Mouse (Mus musculus) limb, embryonic 11.5 days (tissue): ENCODE measurements at regions not wholly inside any gene's neighbourhood (a gene's known extent, or its start where the extent isn't known, plus 50 kb on each side); places are given as distances from the start of the nearest gene placed in this dataset.

Experiments
- ATAC-seq: fragments of 200-750 bp; cut with Nextera tagmentation; 2 replicates; pipeline ENCODE4 v1.8.0; 2017; ENCODE audit warnings: low read depth; ENCODE audit not compliant: insufficient number of reproducible peaks, low FRiP score, low TSS enrichment
- DNase-seq: peaks from one replicate; pipeline ENCODE4 v3.0.0-alpha.2; 2015; ENCODE audit warnings: low spot score
- H3K27ac ChIP-seq: fragments of 300-500 bp; sonication (generic); replicated peaks from 2 replicates; pipeline ENCODE4 v1.5.1; 2014; ENCODE audit warnings: low read depth, mild to moderate bottlenecking, low read length
- H3K27me3 ChIP-seq: fragments of 300-500 bp; sonication (generic); 2 replicates; pipeline ENCODE4 v1.6.1; 2014; ENCODE audit warnings: mild to moderate bottlenecking, low read length, mixed read lengths; ENCODE audit not compliant: control insufficient read depth, insufficient read depth
- H3K36me3 ChIP-seq: fragments of 300-500 bp; sonication (generic); 2 replicates; pipeline ENCODE4 v1.6.1; 2014; ENCODE audit warnings: mild to moderate bottlenecking, low read length, moderate library complexity, mixed read lengths; ENCODE audit not compliant: control insufficient read depth, insufficient read depth
- H3K4me1 ChIP-seq: fragments of 300-500 bp; sonication (generic); 2 replicates; pipeline ENCODE4 v1.6.1; 2014; ENCODE audit warnings: low read length, mixed read lengths; ENCODE audit not compliant: control insufficient read depth, insufficient read depth
- H3K4me2 ChIP-seq: fragments of 300-500 bp; sonication (generic); 2 replicates; pipeline ENCODE4 v1.6.1; 2014; ENCODE audit warnings: low read depth, mild to moderate bottlenecking, moderate library complexity; ENCODE audit not compliant: severe bottlenecking
- H3K4me3 ChIP-seq: fragments of 300-500 bp; sonication (generic); 2 replicates; pipeline ENCODE4 v1.5.1; 2014; ENCODE audit warnings: low read depth, low read length
- H3K9ac ChIP-seq: fragments of 300-500 bp; sonication (generic); 2 replicates; pipeline ENCODE4 v1.6.1; 2014; ENCODE audit warnings: mild to moderate bottlenecking, low read length
- H3K9me3 ChIP-seq: fragments of 300-500 bp; sonication (generic); 2 replicates; pipeline ENCODE4 v1.6.1; 2016; ENCODE audit warnings: low read length; ENCODE audit not compliant: control insufficient read depth
- WGBS: fragments of 180-500 bp; shearing (Covaris S2); extraction: QIAGEN DNeasy Blood & Tissue Kit; methylation state at CpG from one replicate; pipeline ENCODE4 v1.1.7; 2014; 5-methylcytosine and 5-hydroxymethylcytosine counted together

DNA sequence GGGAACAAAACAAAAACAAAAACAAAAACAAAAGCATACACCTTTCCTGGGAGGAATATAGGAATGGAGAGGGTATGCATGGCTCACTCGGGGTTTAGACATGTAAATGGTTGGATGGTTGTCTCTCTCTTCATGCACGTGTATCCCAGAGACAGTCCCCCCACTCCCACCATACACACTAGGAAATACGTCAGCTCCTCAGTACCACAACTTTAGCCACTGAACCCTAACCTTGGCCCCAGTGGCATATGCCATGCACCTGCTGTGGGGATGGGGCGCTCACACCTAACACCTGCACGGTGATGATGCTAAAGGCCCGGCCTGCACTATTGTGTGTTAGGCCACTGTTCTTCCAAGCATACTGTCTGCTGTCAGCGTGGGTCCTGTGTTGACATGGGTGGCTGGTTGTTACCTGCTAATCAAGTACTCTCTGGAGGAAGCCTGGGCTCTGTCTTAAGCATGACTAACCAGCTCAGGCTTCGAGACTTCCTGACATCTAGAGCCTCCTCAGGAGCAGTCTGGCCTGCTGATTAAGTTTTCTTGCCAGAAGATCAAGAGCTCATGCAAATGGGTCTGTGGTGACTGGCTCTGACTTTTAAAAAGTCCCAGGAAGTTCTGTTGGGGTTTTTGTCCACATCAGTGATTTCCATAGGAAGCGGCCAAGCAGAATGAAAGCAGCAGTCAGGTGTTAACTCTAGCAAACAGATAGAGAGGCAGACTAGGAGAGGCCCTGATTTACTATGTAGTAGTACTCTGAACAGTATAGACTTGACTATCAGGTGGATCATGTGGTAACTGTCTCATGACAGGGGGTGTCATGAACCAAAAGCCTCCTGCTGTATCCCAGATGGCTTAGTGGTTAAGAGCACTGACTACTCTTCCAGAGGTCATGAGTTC, 178.9 kb upstream of the Stt3b start:
- ATAC-seq = no peak
- no peaks in the 10 kb centered on the region for H3K36me3 ChIP-seq
- no peak for DNase-seq
- no peak overlapping the region for H3K27ac ChIP-seq
- no peaks in the 10 kb centered on the region for H3K9me3 ChIP-seq
- 89% methylated on average over 9 of the region's 9 CpGs for WGBS
- no peaks in the 10 kb centered on the region for H3K27me3 ChIP-seq
- no peak overlapping the region for H3K4me3 ChIP-seq
- no peaks in the 10 kb centered on the region for H3K4me1 ChIP-seq
- no peak overlapping the region for H3K4me2 ChIP-seq
- H3K9ac ChIP-seq = no peak overlapping the region

DNA sequence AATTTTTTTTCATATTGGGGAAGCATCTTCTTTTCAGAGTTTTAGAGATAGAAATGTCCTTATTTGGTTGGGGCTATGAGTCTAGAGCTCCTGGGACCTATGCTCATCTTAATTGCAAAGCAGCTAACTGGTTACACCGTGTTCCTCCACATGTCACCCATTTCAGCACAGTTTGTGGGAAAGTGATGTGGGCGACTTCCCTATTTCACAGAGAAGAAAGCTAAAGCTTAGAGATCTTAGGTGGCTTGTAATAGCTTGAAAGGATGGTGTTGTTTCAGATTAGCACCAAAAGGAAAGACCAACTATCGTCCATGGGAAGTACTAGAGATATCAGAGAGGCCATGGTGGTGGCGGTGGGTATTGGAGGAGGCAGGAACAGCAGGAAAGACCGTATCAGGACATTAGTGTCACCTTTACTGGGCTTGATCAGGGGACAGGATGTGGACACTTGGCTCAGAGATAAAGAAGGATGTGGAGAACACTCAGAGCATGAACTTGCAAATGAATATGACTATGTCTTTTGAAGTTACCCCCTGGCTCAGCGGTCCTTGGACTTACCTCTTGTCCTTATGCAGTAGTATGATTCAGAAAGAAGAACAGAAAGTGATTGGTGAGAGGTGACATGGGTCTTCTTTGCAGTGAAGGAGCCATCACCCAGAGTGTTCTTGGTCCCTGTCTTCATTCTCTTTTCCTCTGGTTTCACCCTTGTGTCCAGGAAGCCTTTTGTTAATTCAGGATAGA, 182.4 kb upstream of the Stt3b start:
- H3K4me1 ChIP-seq = no peaks in the 10 kb centered on the region
- DNase-seq (no peak), ATAC-seq (no peak)
- H3K9me3 ChIP-seq = no peaks in the 10 kb centered on the region
- H3K27ac ChIP-seq = no peak overlapping the region
- WGBS = 84% methylated on average over 6 of the region's 6 CpGs
- no peak overlapping the region for H3K4me2 ChIP-seq
- no peak overlapping the region for H3K9ac ChIP-seq
- no peaks in the 10 kb centered on the region for H3K36me3 ChIP-seq
- H3K4me3 ChIP-seq = no peak overlapping the region
- no peaks in the 10 kb centered on the region for H3K27me3 ChIP-seq

DNA sequence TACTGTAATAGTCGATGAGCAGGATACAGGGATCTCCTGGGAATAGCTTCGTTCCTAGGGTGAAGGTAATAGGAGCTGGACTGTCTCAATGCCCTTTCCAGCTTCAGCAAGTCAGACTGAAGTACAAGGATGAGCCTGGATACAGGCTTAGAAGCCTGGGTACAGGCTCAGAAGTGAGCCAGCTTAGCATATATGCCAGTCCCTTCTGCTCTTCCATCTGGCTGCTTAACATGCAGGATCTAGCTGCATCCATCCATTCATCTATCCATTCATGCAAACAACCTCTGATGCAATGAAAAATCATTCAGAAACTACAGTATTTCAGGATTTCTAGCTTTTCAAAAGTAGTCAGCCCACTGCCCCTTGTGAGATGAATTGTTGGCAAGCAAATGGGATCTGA, 183.5 kb upstream of the Stt3b start:
- H3K4me2 ChIP-seq = no peak overlapping the region
- no peak overlapping the region for H3K27ac ChIP-seq
- DNase-seq (no peak), ATAC-seq (no peak)
- 85% methylated on average over 2 of the region's 2 CpGs for WGBS
- H3K9ac ChIP-seq = no peak overlapping the region
- no peaks in the 10 kb centered on the region for H3K27me3 ChIP-seq
- no peak overlapping the region for H3K4me3 ChIP-seq
- no peaks in the 10 kb centered on the region for H3K4me1 ChIP-seq
- no peaks in the 10 kb centered on the region for H3K9me3 ChIP-seq
- no peaks in the 10 kb centered on the region for H3K36me3 ChIP-seq

GRCm38 (mm10) chr9:115499536-115499935, 189.3 kb upstream of the Stt3b start:
- H3K36me3 ChIP-seq = no peaks in the 10 kb centered on the region
- H3K27me3 ChIP-seq = no peaks in the 10 kb centered on the region
- H3K9ac ChIP-seq = no peak overlapping the region
- H3K27ac ChIP-seq = no peak overlapping the region
- no peaks in the 10 kb centered on the region for H3K4me1 ChIP-seq
- ATAC-seq (no peak), DNase-seq (no peak)
- 76% methylated on average over 3 of the region's 3 CpGs for WGBS
- H3K4me2 ChIP-seq = no peak overlapping the region
- no peak overlapping the region for H3K4me3 ChIP-seq
- H3K9me3 ChIP-seq = no peaks in the 10 kb centered on the region

- Histone ChIP-seq H3K4me3 (no peak overlapping the region), H3K9ac (no peak overlapping the region), H3K27me3 (no peaks in the 10 kb centered on the region), H3K4me1 (no peaks in the 10 kb centered on the region), H3K9me3 (no peaks in the 10 kb centered on the region), H3K36me3 (no peaks in the 10 kb centered on the region), H3K4me2 (no peak overlapping the region), H3K27ac (no peak overlapping the region)
- no peak for DNase-seq
- ATAC-seq = no peak
- WGBS = 63% methylated on average over 2 of the region's 2 CpGs
Observed at GRCm38 (mm10) chr9:115504789-115505188, 194.6 kb upstream of the Stt3b start.

- Histone ChIP-seq H3K9me3 (no peaks in the 10 kb centered on the region), H3K4me1 (no peaks in the 10 kb centered on the region), H3K9ac (no peak overlapping the region), H3K4me3 (no peak overlapping the region), H3K4me2 (no peak overlapping the region), H3K27me3 (no peaks in the 10 kb centered on the region), H3K36me3 (no peaks in the 10 kb centered on the region), H3K27ac (no peak overlapping the region)
- DNase-seq = no peak
- 83% methylated on average over 7 of the region's 7 CpGs for WGBS
- no peak for ATAC-seq
Observed at GRCm38 (mm10) chr9:115507131-115507689, 197.0 kb upstream of the Stt3b start.

DNA sequence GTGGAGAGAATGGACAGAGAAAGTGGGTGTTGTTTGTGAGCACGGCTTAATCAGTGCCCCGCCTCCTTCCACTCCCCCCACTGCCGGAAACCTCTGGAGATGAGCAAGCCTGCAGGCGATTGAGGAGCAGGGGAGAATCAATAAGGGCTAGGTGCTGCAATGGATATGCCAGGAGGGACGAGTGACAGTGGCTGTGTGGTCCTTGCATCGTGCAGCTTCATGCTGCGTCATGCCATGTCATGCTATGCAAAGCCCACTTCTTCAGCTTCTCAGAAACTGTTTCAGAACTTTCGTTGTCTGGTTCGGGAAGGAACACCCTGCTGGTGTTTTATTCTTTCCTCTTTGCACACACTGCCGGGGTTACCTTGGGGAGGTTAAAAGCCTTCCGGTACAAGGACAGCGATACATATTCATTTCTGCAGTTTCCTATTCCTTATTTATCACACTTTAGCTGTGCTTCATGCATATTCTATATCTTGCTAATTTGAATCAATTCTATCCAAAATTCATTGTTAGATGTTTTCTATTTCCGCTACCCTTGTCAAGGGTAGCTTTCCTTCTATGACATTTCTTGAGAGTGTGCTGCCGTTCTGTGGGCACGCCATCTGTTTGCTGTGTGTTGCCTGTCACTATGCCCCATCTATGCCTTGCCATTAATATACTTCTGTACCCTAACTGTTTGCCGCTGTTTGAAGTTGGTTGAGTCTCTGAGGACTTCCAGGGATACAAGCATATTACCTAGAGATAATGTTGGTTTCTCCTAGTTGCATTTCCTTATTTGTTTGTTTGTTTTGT, 202.8 kb upstream of the Stt3b start:
- Histone ChIP-seq H3K4me3 (no peak overlapping the region), H3K9ac (no peak overlapping the region), H3K4me2 (no peak overlapping the region), H3K9me3 (no peaks in the 10 kb centered on the region; the same call in 1 of the 2 replicates), H3K27ac (no peak overlapping the region), H3K27me3 (no peaks in the 10 kb centered on the region), H3K4me1 (no peaks in the 10 kb centered on the region), H3K36me3 (no peaks in the 10 kb centered on the region)
- ATAC-seq (no peak), DNase-seq (no peak)
- WGBS = 70% methylated on average over 16 of the region's 16 CpGs

DNA sequence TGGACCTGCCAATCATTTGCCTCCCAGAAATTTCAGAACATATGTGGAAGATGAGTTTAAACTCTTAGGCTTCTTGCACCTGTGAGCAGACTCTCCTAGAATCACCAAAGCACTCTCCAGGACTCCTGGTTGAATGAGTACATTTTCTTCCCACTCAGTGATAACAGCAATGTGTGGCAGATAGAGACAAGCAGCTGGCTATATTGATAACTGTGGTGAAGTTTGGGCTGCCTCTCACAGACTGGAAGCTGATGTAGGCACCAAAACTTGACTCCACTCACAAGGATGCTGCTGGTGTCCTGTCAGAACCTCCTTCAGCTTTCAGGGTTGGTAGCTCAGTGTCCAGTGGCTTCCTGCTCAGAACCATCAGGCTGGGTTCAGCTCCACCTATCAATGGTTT, 207.7 kb upstream of the Stt3b start:
- Histone ChIP-seq H3K4me3 (no peak overlapping the region), H3K27ac (no peak overlapping the region), H3K9me3 (no peaks in the 10 kb centered on the region; the same call in 1 of the 2 replicates), H3K27me3 (no peaks in the 10 kb centered on the region), H3K9ac (no peak overlapping the region), H3K36me3 (no peaks in the 10 kb centered on the region), H3K4me2 (no peak overlapping the region), H3K4me1 (no peaks in the 10 kb centered on the region)
- ATAC-seq (no peak), DNase-seq (no peak)
